Mouse (Mus musculus) heart, embryonic 13.5 days (tissue): ENCODE data around the gene Ppp1r9a. TPM values are rescaled to one million over a fixed set of nuclear protein-coding genes. Genes with fewer than 3 reads are reported as not detected.

Experiments used
- ATAC-seq: fragments of 200-750 bp; cut with Nextera tagmentation; 2 replicates; pipeline ENCODE4 v1.8.0; 2017; ENCODE audit warnings: moderate TSS enrichment; ENCODE audit not compliant: insufficient number of reproducible peaks, low FRiP score, low TSS enrichment; ENCODE audit errors: extremely low read depth
- H3K27ac ChIP-seq: fragments of 300-500 bp; sonication (generic); replicated peaks from 2 replicates; pipeline ENCODE4 v1.5.1; 2015; ENCODE audit warnings: moderate library complexity, mild to moderate bottlenecking, inconsistent platforms
- H3K27me3 ChIP-seq: fragments of 300-500 bp; sonication (generic); replicated peaks from 2 replicates; pipeline ENCODE4 v1.6.1; 2015; ENCODE audit warnings: mild to moderate bottlenecking, inconsistent platforms
- H3K36me3 ChIP-seq: fragments of 300-500 bp; sonication (generic); 2 replicates; pipeline ENCODE4 v1.6.1; 2015; ENCODE audit warnings: mild to moderate bottlenecking, inconsistent platforms
- H3K4me1 ChIP-seq: fragments of 300-500 bp; sonication (generic); 2 replicates; pipeline ENCODE4 v1.6.1; 2015; ENCODE audit warnings: inconsistent platforms
- H3K4me2 ChIP-seq: fragments of 300-500 bp; sonication (generic); 2 replicates; pipeline ENCODE4 v1.6.1; 2015; ENCODE audit warnings: inconsistent platforms, mild to moderate bottlenecking, moderate library complexity
- H3K4me3 ChIP-seq: fragments of 300-500 bp; sonication (generic); 2 replicates; pipeline ENCODE4 v1.5.1; 2015; ENCODE audit warnings: moderate library complexity, mild to moderate bottlenecking, inconsistent platforms
- H3K9ac ChIP-seq: fragments of 300-500 bp; sonication (generic); 2 replicates; pipeline ENCODE4 v1.6.1; 2015; ENCODE audit warnings: inconsistent platforms, mild to moderate bottlenecking, moderate library complexity
- H3K9me3 ChIP-seq: fragments of 300-500 bp; sonication (generic); 2 replicates; pipeline ENCODE4 v1.6.1; 2016; ENCODE audit warnings: inconsistent platforms
- WGBS: fragments of 180-500 bp; shearing (Covaris S2); methylation state at CpG from one replicate; pipeline ENCODE4 v1.1.7; 2015; ENCODE audit warnings: mixed read lengths; 5-methylcytosine and 5-hydroxymethylcytosine counted together
- polyA plus RNA-seq: library from polyadenylated mRNA; unstranded; fragments of >200 nt; fragmentation: Nextera tagmentation; extraction: Ambion mirVana; gene quantifications from 2 replicates; pipeline ENCODE4 v1.2.1, GENCODE M21; 2015

The Ppp1r9a gene
- polyA plus RNA-seq, 1 experiment from 2014 or later: 13.1 TPM

- H3K27me3 ChIP-seq: no peaks in the 10 kb centered on the region
- H3K27ac ChIP-seq: no peak overlapping the region
- H3K9me3 ChIP-seq: no peaks in the 10 kb centered on the region
- no peak overlapping the region for H3K4me3 ChIP-seq
- H3K9ac ChIP-seq: no peak overlapping the region
- peaks cover 14% of the 10 kb centered on the region; the same call in 1 of the 2 replicates for H3K36me3 ChIP-seq
- no peaks in the 10 kb centered on the region for H3K4me1 ChIP-seq
- no peak for ATAC-seq
- 88% methylated on average over 12 of the region's 12 CpGs for WGBS
- no peak overlapping the region for H3K4me2 ChIP-seq
Observed at GRCm38 (mm10) chr6:5138875-5139631, 236.3 kb downstream of the Ppp1r9a start.

- ATAC-seq: no peak
- Histone ChIP-seq H3K4me1 (no peaks in the 10 kb centered on the region), H3K27ac (no peak overlapping the region), H3K4me2 (no peak overlapping the region), H3K4me3 (no peak overlapping the region), H3K9ac (no peak overlapping the region), H3K36me3 (peaks cover 11% of the 10 kb centered on the region; the same call in 1 of the 2 replicates), H3K27me3 (no peaks in the 10 kb centered on the region), H3K9me3 (no peaks in the 10 kb centered on the region)
- 85% methylated on average over 9 of the region's 9 CpGs for WGBS
Observed at GRCm38 (mm10) chr6:5139666-5140065, 236.9 kb downstream of the Ppp1r9a start.

DNA sequence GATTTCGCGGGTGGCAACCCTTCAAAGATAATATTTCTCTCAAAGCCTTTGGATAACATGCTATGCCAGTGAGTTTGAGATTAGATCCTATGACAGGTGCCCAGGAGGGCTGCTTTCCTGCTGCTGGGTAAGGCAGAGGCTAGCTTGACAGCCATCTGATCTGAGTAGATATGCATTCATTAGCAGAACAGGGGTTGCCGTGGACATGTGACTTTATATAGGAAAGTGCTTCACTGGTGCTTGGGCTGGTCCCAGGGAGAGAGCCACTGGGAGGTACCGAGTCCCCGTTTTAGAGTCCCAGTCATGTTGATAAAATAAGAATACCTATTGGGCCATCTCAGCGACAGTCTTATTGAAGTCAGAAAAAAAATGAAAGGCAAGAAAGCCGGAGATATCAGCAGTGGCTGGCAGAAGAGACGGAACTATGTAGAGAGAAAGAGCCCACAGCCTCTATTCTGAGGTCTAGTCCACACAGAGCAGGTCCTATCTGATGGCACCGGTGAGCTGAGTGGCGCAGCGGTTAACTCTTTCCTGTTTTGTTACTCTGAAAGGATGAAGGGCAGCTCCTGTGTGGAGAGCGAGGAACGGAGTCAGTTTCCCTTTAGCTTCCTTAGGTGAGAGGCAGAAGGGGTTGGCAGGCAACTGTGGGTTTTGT lies 244.9 kb downstream of the Ppp1r9a start:
- no peaks in the 10 kb centered on the region for H3K36me3 ChIP-seq
- ATAC-seq: no peak
- no peaks in the 10 kb centered on the region for H3K9me3 ChIP-seq
- no peak overlapping the region for H3K9ac ChIP-seq
- no peaks in the 10 kb centered on the region for H3K27me3 ChIP-seq
- H3K27ac ChIP-seq: no peak overlapping the region
- peaks cover 26% of the 10 kb centered on the region for H3K4me1 ChIP-seq
- H3K4me3 ChIP-seq: no peak overlapping the region
- 49% methylated on average over 13 of the region's 13 CpGs for WGBS
- no peak overlapping the region for H3K4me2 ChIP-seq

DNA sequence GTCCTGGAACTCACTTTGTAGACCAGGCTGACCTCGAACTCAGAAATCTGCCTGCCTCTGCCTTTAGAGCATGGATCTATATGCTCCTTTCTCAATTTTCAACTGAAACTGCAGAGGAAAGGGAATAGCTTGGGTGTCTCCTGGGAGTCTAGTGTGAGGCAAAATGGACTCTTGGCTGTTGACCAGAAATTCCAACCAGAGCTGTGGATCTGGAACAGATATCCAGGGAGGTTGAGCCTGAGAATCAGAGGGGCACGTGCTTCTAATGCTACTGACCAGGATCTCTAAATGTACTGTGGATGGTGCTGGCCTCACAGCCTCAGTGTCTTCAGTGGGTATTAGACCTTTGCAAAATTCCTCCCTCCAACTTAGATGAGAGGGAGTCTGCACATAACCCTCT lies 247.2 kb downstream of the Ppp1r9a start:
- Histone ChIP-seq H3K27me3 (no peaks in the 10 kb centered on the region), H3K4me3 (no peak overlapping the region), H3K9me3 (no peaks in the 10 kb centered on the region), H3K27ac (no peak overlapping the region), H3K36me3 (peaks cover 12% of the 10 kb centered on the region), H3K4me2 (no peak overlapping the region), H3K9ac (no peak overlapping the region), H3K4me1 (peaks cover 28% of the 10 kb centered on the region)
- ATAC-seq: no peak
- WGBS: 54% methylated on average over 2 of the region's 2 CpGs

GRCm38 (mm10) chr6:5151171-5151570 lies 248.5 kb downstream of the Ppp1r9a start:
- Histone ChIP-seq H3K4me2 (no peak overlapping the region), H3K4me1 (peaks cover 36% of the 10 kb centered on the region), H3K27me3 (no peaks in the 10 kb centered on the region), H3K36me3 (peaks cover 21% of the 10 kb centered on the region), H3K9me3 (no peaks in the 10 kb centered on the region), H3K27ac (peak overlapping the region; percentile 54), H3K9ac (no peak overlapping the region), H3K4me3 (no peak overlapping the region)
- no peak for ATAC-seq
- WGBS: 46% methylated on average over 4 of the region's 4 CpGs

- Histone ChIP-seq H3K27ac (peak overlapping the region; percentile 54), H3K9me3 (no peaks in the 10 kb centered on the region), H3K4me2 (no peak overlapping the region), H3K9ac (no peak overlapping the region), H3K27me3 (no peaks in the 10 kb centered on the region), H3K36me3 (peaks cover 21% of the 10 kb centered on the region), H3K4me3 (no peak overlapping the region), H3K4me1 (peaks cover 47% of the 10 kb centered on the region)
- no peak for ATAC-seq
- WGBS: 41% methylated on average over 2 of the region's 2 CpGs
Observed at GRCm38 (mm10) chr6:5152185-5152584, 249.5 kb downstream of the Ppp1r9a start.

- no peak overlapping the region for H3K4me3 ChIP-seq
- no peak for ATAC-seq
- WGBS: 72% methylated on average over 6 of the region's 6 CpGs
- H3K36me3 ChIP-seq: peaks cover 37% of the 10 kb centered on the region
- H3K27ac ChIP-seq: no peak overlapping the region
- no peaks in the 10 kb centered on the region for H3K27me3 ChIP-seq
- H3K4me1 ChIP-seq: peaks cover 47% of the 10 kb centered on the region
- no peaks in the 10 kb centered on the region for H3K9me3 ChIP-seq
- no peak overlapping the region for H3K4me2 ChIP-seq
- no peak overlapping the region for H3K9ac ChIP-seq
Observed at GRCm38 (mm10) chr6:5154786-5155185, 252.1 kb downstream of the Ppp1r9a start.

- Histone ChIP-seq H3K4me1 (peaks cover 44% of the 10 kb centered on the region), H3K4me2 (no peak overlapping the region), H3K9ac (no peak overlapping the region), H3K36me3 (peaks cover 43% of the 10 kb centered on the region), H3K27me3 (no peaks in the 10 kb centered on the region), H3K27ac (0 out of 2 replicates have a peak overlapping the region, but pooled peaks have one; percentile 51), H3K9me3 (no peaks in the 10 kb centered on the region), H3K4me3 (no peak overlapping the region)
- no peak for ATAC-seq
- 67% methylated on average over 1 of the region's 1 CpGs for WGBS
Observed at GRCm38 (mm10) chr6:5155313-5155927, 252.7 kb downstream of the Ppp1r9a start.

- no peaks in the 10 kb centered on the region for H3K27me3 ChIP-seq
- 45% methylated on average over 6 of the region's 6 CpGs for WGBS
- ATAC-seq: no peak; the same call in 1 of the 2 replicates
Observed at GRCm38 (mm10) chr6:5156541-5157425, 254.1 kb downstream of the Ppp1r9a start.

DNA sequence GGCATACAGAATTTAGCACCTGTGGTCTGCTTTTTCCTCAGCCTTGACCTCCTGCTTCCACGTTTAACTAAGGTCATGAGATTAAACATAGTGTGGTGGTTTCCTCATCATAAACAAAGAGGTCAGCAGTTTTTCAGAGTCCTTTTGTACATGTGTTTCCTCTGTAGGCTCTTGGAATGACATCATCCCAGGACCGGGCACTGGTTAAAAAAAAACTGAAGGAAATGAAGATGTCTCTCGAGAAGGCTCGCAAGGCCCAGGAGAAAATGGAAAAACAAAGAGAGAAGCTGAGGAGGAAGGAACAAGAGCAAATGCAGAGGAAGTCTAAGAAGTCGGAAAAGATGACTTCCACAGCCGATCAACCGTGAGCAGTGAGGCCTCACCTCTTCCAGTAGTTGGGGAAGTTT lies 256.7 kb downstream of the Ppp1r9a start:
- no peak overlapping the region for H3K4me2 ChIP-seq
- WGBS: 59% methylated on average over 7 of the region's 7 CpGs
- no peak overlapping the region for H3K9ac ChIP-seq
- peaks cover 41% of the 10 kb centered on the region for H3K36me3 ChIP-seq
- H3K9me3 ChIP-seq: no peaks in the 10 kb centered on the region
- peaks cover 20% of the 10 kb centered on the region for H3K4me1 ChIP-seq
- no peak for ATAC-seq
- no peak overlapping the region for H3K4me3 ChIP-seq
- H3K27ac ChIP-seq: peak overlapping the region; percentile 59; the same call in 1 of the 2 replicates
- no peaks in the 10 kb centered on the region for H3K27me3 ChIP-seq

More at GRCm38 (mm10) chr6:5156541-5157425, 254.1 kb downstream of the Ppp1r9a start:
- H3K36me3 ChIP-seq: peaks cover 47% of the 10 kb centered on the region
- H3K27ac ChIP-seq: peak overlapping the region; percentile 70
- peaks cover 31% of the 10 kb centered on the region for H3K4me1 ChIP-seq
- H3K4me3 ChIP-seq: no peak overlapping the region
- H3K9me3 ChIP-seq: no peaks in the 10 kb centered on the region
- H3K4me2 ChIP-seq: no peak overlapping the region
- no peak overlapping the region for H3K9ac ChIP-seq

- no peak overlapping the region for H3K4me2 ChIP-seq
Observed at GRCm38 (mm10) chr6:5162052-5162451, 259.3 kb downstream of the Ppp1r9a start.

More at GRCm38 (mm10) chr6:5162052-5162451, 259.3 kb downstream of the Ppp1r9a start:
- H3K9me3 ChIP-seq: no peaks in the 10 kb centered on the region
- no peak overlapping the region for H3K9ac ChIP-seq
- H3K36me3 ChIP-seq: peaks cover 26% of the 10 kb centered on the region
- no peak for ATAC-seq
- H3K27me3 ChIP-seq: no peaks in the 10 kb centered on the region
- peaks cover 10% of the 10 kb centered on the region for H3K4me1 ChIP-seq
- no peak overlapping the region for H3K4me3 ChIP-seq
- H3K27ac ChIP-seq: no peak overlapping the region
- WGBS: 79% methylated on average over 6 of the region's 6 CpGs
